Mouse (Mus musculus): ENCODE results near the gene Hmgb2. TPM values are rescaled to one million over a fixed set of nuclear protein-coding genes. Genes with fewer than 3 reads are reported as not detected.
"Not testable (repeated sequence)": the region's sequence is repeated elsewhere in the genome, so short reads cannot be mapped to it uniquely, and the experiment has no call there.

Gene Hmgb2
- polyA plus RNA-seq, 1 experiment from 2014 or later = 491 TPM

- no peak for ATAC-seq (ENCODE audit: low read depth)
Observed at GRCm38 (mm10) chr8:57503641-57504040, 8.1 kb upstream of the Hmgb2 start.

DNA sequence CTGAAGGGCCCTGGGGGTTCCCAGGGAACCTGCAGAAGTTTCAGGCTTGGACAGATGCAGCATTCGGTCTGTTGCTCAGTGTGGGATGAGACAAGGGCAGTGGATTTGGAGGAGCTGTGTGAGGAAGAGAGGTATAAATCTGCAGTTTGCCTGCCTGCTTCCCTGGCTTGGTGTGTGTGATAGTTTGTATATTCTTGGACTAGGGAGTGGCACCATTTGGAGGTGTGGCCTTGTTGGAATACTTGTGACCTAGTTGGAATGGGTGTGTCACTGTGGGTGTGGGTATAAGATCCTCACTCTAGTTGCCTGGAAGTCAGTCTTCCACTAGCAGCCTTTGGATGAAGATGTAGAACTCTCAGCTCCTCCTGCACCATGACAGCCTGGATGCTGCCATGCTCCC, 6.2 kb upstream of the Hmgb2 start:
- 81% methylated on average over 1 of the region's 1 CpGs for WGBS
- not testable (repeated sequence) for H3K4me2 ChIP-seq (ENCODE audit: low read depth, low read length); H3K36me3 ChIP-seq (ENCODE audit: control insufficient read depth, insufficient read depth, low read length); H3K4me1 ChIP-seq (replicated peaks; ENCODE audit: control insufficient read depth, insufficient read depth, low read length); ATAC-seq (ENCODE audit: low read depth); H3K27me3 ChIP-seq (ENCODE audit: control insufficient read depth, insufficient read depth, low read depth, low read length); H3K27ac ChIP-seq (ENCODE audit: low read length); H3K4me3 ChIP-seq (ENCODE audit: low read length); H3K9me3 ChIP-seq (ENCODE audit: control insufficient read depth, low read length)
- H3K9ac ChIP-seq (ENCODE audit: low read length) = peak overlapping the region; percentile 11; the same call in 1 of the 2 replicates

More at GRCm38 (mm10) chr8:57503641-57504040, 8.1 kb upstream of the Hmgb2 start:
- WGBS = 49% methylated on average over 5 of the region's 5 CpGs
- Histone ChIP-seq H3K27me3 (ENCODE audit: control insufficient read depth, insufficient read depth, low read depth, low read length) (no peaks in the 10 kb centered on the region), H3K9ac (ENCODE audit: low read length) (no peak overlapping the region), H3K4me3 (ENCODE audit: low read length) (no peak overlapping the region), H3K4me1 (replicated peaks; ENCODE audit: control insufficient read depth, insufficient read depth, low read length) (peaks cover 7% of the 10 kb centered on the region; the same call in 1 of the 2 replicates), H3K4me2 (ENCODE audit: low read depth, low read length) (no peak overlapping the region), H3K27ac (ENCODE audit: low read length) (no peak overlapping the region), H3K9me3 (ENCODE audit: control insufficient read depth, low read length) (no peaks in the 10 kb centered on the region), H3K36me3 (ENCODE audit: control insufficient read depth, insufficient read depth, low read length) (no peaks in the 10 kb centered on the region)

- Histone ChIP-seq H3K4me2 (ENCODE audit: low read depth, low read length) (no peak overlapping the region), H3K36me3 (ENCODE audit: control insufficient read depth, insufficient read depth, low read length) (no peaks in the 10 kb centered on the region), H3K4me3 (ENCODE audit: low read length) (no peak overlapping the region), H3K9me3 (ENCODE audit: control insufficient read depth, low read length) (no peaks in the 10 kb centered on the region), H3K4me1 (replicated peaks; ENCODE audit: control insufficient read depth, insufficient read depth, low read length) (peaks cover 10% of the 10 kb centered on the region; the same call in 1 of the 2 replicates), H3K27me3 (ENCODE audit: control insufficient read depth, insufficient read depth, low read depth, low read length) (no peaks in the 10 kb centered on the region), H3K27ac (ENCODE audit: low read length) (no peak overlapping the region), H3K9ac (ENCODE audit: low read length) (no peak overlapping the region)
- ATAC-seq (ENCODE audit: low read depth) = no peak
- WGBS = 86% methylated on average over 4 of the region's 4 CpGs
Observed at GRCm38 (mm10) chr8:57507556-57508063, 4.1 kb upstream of the Hmgb2 start.

DNA sequence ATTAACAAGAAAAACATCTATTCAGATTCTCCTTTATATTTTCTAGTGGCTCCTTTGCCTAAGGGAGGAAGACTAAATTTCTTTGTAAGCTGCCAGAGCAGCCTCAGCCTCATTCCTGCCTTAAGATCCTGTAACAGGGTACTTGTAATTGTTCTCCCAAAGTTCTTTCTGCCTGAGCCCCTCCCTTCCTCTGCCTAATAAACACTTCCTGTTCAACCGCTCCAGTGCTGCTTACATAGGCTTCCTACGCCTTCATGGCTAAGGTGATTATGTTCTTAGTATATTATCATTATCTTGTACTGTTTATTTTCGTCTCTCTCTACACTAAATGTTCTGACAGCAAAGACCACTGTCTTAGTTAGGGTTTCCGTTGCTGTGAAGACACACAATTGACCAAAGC, 3.0 kb upstream of the Hmgb2 start:
- Histone ChIP-seq H3K4me3 (ENCODE audit: low read length) (no peak overlapping the region), H3K9ac (ENCODE audit: low read length) (no peak overlapping the region), H3K9me3 (ENCODE audit: control insufficient read depth, low read length) (no peaks in the 10 kb centered on the region), H3K36me3 (ENCODE audit: control insufficient read depth, insufficient read depth, low read length) (0 out of 2 replicates have a peak, but pooled peaks cover 3% of the 10 kb centered on the region), H3K27me3 (ENCODE audit: control insufficient read depth, insufficient read depth, low read depth, low read length) (no peaks in the 10 kb centered on the region), H3K4me1 (replicated peaks; ENCODE audit: control insufficient read depth, insufficient read depth, low read length) (peaks cover 13% of the 10 kb centered on the region), H3K4me2 (ENCODE audit: low read depth, low read length) (no peak overlapping the region), H3K27ac (ENCODE audit: low read length) (peak overlapping the region; percentile 12; the same call in 1 of the 2 replicates)
- ATAC-seq (ENCODE audit: low read depth) = no peak
- 69% methylated on average over 4 of the region's 4 CpGs for WGBS

GRCm38 (mm10) chr8:57510791-57511315, 854 bp upstream of the Hmgb2 start:
- peak overlapping the region; percentile 93 for H3K9ac ChIP-seq (ENCODE audit: low read length)
- H3K4me2 ChIP-seq (ENCODE audit: low read depth, low read length) = peak overlapping the region; percentile 89
- H3K27ac ChIP-seq (ENCODE audit: low read length) = peak overlapping the region; percentile 97
- peak overlapping the region; percentile 69 for H3K4me3 ChIP-seq (ENCODE audit: low read length)
- peaks cover 11% of the 10 kb centered on the region; the same call in 1 of the 2 replicates for H3K36me3 ChIP-seq (ENCODE audit: control insufficient read depth, insufficient read depth, low read length)
- ATAC-seq (ENCODE audit: low read depth) = peak; percentile 1; the same call in 1 of the 2 replicates
- H3K4me1 ChIP-seq (replicated peaks; ENCODE audit: control insufficient read depth, insufficient read depth, low read length) = peaks cover 12% of the 10 kb centered on the region
- under 1% methylated on average over 31 of the region's 31 CpGs for WGBS
- H3K27me3 ChIP-seq (ENCODE audit: control insufficient read depth, insufficient read depth, low read depth, low read length) = no peaks in the 10 kb centered on the region
- H3K9me3 ChIP-seq (ENCODE audit: control insufficient read depth, low read length) = no peaks in the 10 kb centered on the region

- Histone ChIP-seq H3K4me2 (ENCODE audit: low read depth, low read length) (peak overlapping the region; percentile 71), H3K27ac (ENCODE audit: low read length) (peak overlapping the region; percentile 100), H3K4me3 (ENCODE audit: low read length) (peak overlapping the region; percentile 90), H3K27me3 (ENCODE audit: control insufficient read depth, insufficient read depth, low read depth, low read length) (no peaks in the 10 kb centered on the region), H3K9me3 (ENCODE audit: control insufficient read depth, low read length) (no peaks in the 10 kb centered on the region), H3K36me3 (ENCODE audit: control insufficient read depth, insufficient read depth, low read length) (peaks cover 19% of the 10 kb centered on the region), H3K4me1 (replicated peaks; ENCODE audit: control insufficient read depth, insufficient read depth, low read length) (peaks cover 12% of the 10 kb centered on the region), H3K9ac (ENCODE audit: low read length) (peak overlapping the region; percentile 100)
- WGBS = 0% methylated on average over 51 of the region's 96 CpGs
- ATAC-seq (ENCODE audit: low read depth) = peak; percentile 64
Observed at GRCm38 (mm10) chr8:57512141-57513056, 692 bp downstream of the Hmgb2 start.

DNA sequence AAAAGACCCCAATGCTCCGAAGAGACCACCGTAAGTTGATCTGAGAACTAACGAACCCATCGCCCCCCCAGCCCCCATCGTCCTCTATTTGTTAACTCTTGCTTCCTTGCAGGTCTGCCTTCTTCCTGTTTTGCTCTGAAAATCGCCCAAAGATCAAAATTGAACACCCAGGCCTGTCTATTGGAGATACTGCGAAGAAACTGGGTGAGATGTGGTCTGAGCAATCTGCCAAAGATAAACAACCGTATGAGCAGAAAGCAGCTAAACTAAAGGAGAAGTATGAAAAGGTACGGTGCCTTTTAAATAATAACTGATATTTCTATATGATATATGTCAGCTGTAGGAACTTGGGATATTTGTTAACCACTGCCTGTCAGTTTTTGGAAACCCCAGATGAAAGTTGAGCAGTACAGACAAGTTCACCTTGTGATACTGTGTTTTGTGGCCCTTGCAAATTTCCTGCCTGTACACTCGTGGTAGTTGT, 1.5 kb downstream of the Hmgb2 start:
- ATAC-seq (ENCODE audit: low read depth); H3K27me3 ChIP-seq (ENCODE audit: control insufficient read depth, insufficient read depth, low read depth, low read length); H3K9me3 ChIP-seq (ENCODE audit: control insufficient read depth, low read length): not testable (repeated sequence)
- Histone ChIP-seq H3K9ac (ENCODE audit: low read length) (peak overlapping the region; percentile 100), H3K4me1 (replicated peaks; ENCODE audit: control insufficient read depth, insufficient read depth, low read length) (peaks cover 12% of the 10 kb centered on the region), H3K27ac (ENCODE audit: low read length) (peak overlapping the region; percentile 100), H3K4me2 (ENCODE audit: low read depth, low read length) (peak overlapping the region; percentile 71), H3K36me3 (ENCODE audit: control insufficient read depth, insufficient read depth, low read length) (peaks cover 23% of the 10 kb centered on the region), H3K4me3 (ENCODE audit: low read length) (peak overlapping the region; percentile 90)
- WGBS = 4% methylated on average over 10 of the region's 10 CpGs

DNA sequence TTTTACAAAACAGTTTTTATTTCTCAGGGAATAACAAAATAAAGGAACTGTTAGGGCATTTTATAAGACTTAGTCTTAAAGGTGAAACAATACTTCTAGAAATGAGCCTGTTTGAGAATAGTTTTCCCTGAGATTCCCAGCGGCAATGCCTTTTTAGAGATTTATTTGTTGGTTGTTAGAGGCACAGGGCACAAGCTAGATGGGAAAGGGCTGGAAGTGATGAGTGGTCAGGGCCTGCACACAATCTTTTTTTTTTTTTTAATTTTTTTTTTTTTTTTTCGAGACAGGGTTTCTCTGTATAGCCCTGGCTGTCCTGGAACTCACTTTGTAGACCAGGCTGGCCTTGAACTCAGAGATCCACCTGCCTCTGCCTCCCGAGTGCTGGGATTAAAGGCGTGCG, 5.0 kb downstream of the Hmgb2 start:
- H3K4me2 ChIP-seq (ENCODE audit: low read depth, low read length); H3K27me3 ChIP-seq (ENCODE audit: control insufficient read depth, insufficient read depth, low read depth, low read length); H3K4me3 ChIP-seq (ENCODE audit: low read length); H3K27ac ChIP-seq (ENCODE audit: low read length); H3K9me3 ChIP-seq (ENCODE audit: control insufficient read depth, low read length); ATAC-seq (ENCODE audit: low read depth); H3K9ac ChIP-seq (ENCODE audit: low read length); H3K4me1 ChIP-seq (replicated peaks; ENCODE audit: control insufficient read depth, insufficient read depth, low read length): not testable (repeated sequence)
- H3K36me3 ChIP-seq (ENCODE audit: control insufficient read depth, insufficient read depth, low read length) = peaks cover 23% of the 10 kb centered on the region
- WGBS = 77% methylated on average over 5 of the region's 5 CpGs

DNA sequence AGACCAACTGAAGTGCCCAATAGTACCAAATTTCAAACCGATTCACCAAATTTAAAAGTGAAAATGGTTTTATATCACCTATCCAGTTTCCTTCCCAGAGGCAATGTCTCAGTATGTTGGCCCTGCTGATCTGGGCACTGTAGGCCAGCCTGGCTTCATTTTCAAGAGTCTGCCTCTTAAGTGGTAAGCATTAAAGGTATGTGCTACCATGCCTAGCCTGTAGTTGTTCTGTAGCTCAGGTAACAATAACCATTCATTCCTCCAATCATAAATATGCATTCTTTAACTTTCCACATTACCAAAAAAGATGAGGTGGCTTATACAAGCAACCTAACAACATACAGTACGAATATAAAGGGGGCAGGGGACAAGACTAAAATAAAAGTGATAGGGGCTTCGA, 6.0 kb downstream of the Hmgb2 start:
- no peak overlapping the region for H3K4me3 ChIP-seq (ENCODE audit: low read length)
- ATAC-seq (ENCODE audit: low read depth) = no peak
- WGBS = 82% methylated on average over 3 of the region's 3 CpGs
- peaks cover 7% of the 10 kb centered on the region for H3K4me1 ChIP-seq (replicated peaks; ENCODE audit: control insufficient read depth, insufficient read depth, low read length)
- no peak overlapping the region for H3K27ac ChIP-seq (ENCODE audit: low read length)
- no peaks in the 10 kb centered on the region for H3K9me3 ChIP-seq (ENCODE audit: control insufficient read depth, low read length)
- H3K36me3 ChIP-seq (ENCODE audit: control insufficient read depth, insufficient read depth, low read length) = peaks cover 23% of the 10 kb centered on the region
- no peak overlapping the region for H3K4me2 ChIP-seq (ENCODE audit: low read depth, low read length)
- no peaks in the 10 kb centered on the region for H3K27me3 ChIP-seq (ENCODE audit: control insufficient read depth, insufficient read depth, low read depth, low read length)
- no peak overlapping the region for H3K9ac ChIP-seq (ENCODE audit: low read length)

Measured in lung, embryonic 16.5 days (tissue).